Mouse (Mus musculus) thymus, postnatal 10 days (tissue): ENCODE results near the gene D430041D05Rik.
A peak's percentile ranks its signal among the peaks of the same experiment; 100 is the strongest.

ENCODE experiments used
- DNase-seq, 2 experiments: peaks; one replicate each; pipeline ENCODE4 v3.0.0; 2021; ENCODE audit warnings: low spot score in 2 of 2

D430041D05Rik gene

DNA sequence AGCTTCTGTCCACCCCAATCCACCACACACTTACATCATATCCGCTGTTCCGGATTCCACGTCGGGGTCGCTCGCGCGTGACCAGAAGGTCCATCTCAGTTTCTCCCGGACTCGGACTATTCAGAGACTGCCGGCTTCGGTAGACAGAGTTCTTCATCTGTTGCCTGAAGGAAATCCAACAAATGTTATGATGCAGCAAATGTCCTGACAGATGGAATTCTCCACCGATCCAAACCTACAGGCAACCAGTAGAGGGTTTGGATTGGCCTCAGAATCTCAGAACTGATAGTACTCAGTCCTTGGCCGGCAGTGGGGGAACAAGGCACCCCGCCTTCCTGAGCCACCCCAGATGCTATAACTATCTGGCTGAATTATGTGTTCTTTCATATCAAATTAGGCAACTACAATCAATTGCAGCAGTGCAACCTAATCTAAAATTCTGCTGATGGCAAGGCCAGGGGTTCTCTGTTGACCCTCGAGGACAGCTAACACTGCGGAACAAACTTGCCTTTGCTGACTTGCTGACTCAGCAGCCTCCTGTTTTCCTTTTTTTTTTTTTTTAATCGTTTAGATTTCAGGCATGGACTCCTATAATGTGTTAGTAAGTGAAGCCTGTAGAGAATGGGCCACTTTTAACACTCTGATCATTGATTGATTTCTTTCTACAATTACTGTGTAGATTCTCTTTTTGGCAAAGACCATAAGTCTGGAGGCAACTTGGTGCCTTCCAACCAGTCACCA is 218.2 kb downstream of the D430041D05Rik start:
- no peak for DNase-seq

DNA sequence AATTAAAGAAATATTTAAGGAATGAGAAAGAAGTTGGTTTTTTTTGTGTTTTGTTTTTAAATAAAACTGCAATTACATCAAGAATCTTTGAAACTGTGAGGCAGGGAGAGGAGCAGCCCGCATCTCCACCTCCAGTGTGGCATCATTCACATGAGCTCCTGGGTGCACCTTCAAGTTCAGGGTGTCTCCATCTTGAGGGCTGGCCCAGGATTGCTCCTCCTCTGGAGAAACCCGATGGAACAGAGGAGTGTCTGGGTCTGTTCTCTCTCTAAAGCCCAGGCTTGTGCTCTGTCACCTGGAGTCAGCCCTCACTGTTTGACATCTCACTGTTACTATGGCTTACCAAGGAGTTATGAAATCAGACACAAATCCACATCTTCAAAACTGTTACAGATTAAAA is 219.1 kb downstream of the D430041D05Rik start:
- DNase-seq: no peak

DNA sequence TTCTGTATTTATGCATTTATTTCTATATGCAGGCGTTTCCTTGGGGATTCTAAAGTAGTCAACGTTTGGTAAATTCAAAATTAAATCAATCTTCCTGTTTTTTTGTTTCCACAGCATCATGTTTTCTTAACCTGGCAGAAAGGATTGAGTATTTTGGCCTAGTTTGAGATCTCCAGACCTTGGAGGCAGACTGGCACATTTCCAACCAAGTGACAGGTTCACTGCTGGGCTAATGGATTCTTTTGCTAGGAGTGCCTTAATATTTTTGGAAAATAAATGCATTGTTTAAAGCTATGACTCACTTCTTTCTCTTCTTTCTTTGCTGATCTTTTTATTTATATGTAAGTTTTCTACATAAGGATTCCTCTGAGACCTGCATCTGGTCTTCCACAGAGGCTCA is 222.0 kb downstream of the D430041D05Rik start:
- DNase-seq: no peak

DNA sequence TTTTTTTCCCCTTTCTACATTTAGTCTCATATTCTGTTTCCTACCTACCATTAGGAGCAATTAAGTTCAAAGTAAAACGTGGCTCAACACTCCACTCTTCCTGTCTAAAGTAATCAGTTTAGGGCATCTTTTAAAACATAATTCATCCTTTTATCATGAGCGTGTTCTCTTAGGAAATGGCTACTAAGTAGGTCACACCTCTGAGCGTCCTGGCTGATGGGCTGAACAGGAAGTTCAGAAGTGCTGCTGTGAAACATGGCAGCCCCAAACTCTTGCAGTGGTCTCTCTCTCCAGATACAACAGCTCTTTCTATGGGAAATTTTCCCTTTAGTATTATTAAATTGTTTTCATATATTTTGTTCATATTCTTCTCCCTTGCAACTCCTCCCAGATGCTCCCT is 223.7 kb downstream of the D430041D05Rik start:
- no peak for DNase-seq

DNA sequence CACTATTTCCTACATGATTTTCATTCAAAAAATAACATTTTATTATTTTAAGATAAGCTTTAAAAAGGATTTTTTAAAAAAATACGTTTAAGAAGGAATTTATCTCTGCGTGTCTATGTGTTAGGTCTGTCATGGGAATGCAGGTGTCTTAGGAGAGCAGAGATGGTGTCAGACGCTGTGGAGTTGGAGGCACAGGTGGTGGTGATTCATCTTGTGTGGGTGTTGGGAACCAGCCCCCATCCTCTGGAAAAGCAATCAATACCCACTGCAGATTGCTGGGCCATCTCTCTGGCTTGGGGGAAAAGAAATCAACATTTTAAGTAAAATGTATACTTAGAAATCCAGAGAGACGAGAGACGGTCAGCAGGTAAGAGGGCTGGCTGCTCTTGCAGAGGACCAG is 225.2 kb downstream of the D430041D05Rik start:
- DNase-seq: no peak

DNA sequence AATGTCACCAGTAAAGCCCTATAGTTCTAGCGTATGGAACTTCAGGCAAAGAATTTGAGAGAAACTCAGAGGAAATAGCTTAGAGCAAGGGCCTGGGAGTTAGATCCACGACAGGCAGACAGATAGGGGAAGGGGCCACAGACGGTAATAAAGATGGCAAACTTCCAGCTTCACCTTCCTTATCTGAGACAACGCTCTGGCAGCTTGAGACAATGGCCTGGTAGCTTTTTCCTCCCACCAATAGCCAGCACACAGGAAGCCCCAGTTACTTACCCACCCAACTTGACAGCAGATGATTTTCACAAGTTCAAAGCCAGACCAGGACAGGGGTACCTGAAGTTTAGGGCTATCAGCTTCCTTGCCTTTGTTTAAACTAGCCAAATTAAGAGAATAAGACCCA is 226.5 kb downstream of the D430041D05Rik start:
- DNase-seq: no peak

DNA sequence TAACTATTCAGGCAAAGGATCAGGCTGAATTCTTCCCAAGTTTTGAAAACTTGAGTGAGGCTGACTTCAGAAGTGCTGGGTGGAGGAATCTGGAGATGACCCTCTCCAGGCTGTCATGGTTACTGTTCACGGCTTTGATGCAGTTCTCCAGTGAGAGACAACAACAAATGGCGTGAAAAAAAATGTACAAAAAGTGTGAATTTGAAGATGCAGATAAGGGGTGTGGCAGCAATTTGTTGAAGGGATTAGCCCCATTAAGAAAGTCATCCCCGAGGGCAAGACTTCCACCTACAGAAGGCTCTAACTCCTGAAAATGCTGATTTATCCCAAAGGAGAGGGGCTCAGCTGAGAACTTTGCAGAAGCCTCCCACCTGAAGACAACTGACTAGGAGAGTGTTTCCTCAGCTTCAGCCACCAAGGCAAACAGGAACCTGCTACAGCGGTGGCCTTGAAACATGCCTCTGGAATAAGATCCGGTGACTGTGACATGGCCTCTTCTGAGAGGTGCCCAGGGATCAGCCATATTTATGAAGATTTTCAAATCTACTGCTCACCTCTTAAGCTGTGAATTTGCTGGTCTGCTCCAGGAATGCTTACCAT is 227.5 kb downstream of the D430041D05Rik start:
- no peak for DNase-seq

DNA sequence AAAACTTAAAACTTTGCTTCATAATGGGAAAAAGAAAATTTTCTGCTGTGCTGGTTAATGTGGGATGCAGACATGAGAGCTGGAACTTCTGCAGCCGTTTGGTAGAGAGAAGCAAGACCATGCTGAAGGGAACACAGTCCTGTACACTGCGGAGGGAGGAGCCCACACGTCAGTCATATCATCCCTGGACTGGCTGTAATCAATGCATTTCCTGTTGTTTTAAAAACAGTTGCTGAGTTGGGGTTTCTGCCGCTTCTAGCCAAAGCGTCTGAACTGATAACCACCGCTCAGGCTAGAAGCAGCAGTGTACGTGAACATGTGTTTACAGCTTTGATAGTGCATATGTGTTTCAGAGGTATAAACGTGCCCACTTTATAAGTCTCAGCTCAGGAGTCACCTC is 231.2 kb downstream of the D430041D05Rik start:
- no peak for DNase-seq

DNA sequence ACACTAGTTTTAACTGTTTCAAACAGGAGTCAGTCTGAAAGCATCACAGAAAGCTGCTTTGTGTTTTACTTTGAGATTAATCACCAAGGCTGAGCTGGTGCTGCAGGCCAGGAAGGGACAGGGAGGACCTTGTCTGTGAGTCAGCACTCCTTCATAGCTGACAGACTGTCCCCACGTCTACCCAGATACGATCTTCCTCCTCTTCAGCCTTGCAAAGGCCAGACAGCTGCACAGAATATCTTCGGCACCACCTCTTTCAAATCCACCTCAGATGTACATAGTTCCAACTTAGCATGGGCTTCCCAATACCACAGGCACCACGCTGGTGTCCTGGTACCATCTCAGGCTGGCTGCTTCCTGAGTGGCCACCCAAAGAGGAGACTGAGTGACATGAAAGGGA is 232.6 kb downstream of the D430041D05Rik start:
- DNase-seq: no peak

DNA sequence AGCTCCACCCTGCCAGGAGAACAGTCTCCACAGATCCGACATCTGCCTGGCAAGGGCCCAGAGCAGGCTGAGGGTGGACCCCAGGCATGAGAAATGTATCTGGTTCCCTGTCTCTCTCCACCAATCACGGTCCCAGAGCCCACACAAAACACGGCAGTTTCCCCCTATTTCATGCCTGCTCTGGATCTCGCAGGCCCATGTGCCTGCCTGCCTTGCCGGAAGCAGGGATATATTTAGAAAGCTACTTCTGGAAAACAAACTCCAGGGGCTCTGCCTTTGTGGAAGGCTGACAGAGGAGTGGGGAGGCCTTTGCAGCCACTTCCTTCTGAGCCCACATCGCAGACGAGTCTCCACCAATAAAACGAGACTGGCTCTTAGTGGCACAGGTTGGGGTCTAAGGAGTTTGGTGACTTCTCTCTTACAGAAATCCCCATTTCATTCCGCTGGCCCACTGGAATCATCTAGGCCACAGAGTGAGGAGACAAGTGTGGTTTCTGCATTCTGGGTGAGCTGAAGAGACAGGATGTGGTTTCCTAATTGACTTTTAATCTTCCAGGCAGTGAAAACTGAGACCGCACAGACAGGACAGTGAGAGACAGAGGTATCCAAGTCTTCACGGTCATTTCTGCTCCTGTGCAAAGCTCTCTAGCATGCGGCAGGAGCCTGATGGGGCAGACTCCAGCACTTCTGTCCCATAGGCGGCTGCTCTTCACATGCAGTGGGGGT is 233.7 kb downstream of the D430041D05Rik start:
- no peak for DNase-seq

DNA sequence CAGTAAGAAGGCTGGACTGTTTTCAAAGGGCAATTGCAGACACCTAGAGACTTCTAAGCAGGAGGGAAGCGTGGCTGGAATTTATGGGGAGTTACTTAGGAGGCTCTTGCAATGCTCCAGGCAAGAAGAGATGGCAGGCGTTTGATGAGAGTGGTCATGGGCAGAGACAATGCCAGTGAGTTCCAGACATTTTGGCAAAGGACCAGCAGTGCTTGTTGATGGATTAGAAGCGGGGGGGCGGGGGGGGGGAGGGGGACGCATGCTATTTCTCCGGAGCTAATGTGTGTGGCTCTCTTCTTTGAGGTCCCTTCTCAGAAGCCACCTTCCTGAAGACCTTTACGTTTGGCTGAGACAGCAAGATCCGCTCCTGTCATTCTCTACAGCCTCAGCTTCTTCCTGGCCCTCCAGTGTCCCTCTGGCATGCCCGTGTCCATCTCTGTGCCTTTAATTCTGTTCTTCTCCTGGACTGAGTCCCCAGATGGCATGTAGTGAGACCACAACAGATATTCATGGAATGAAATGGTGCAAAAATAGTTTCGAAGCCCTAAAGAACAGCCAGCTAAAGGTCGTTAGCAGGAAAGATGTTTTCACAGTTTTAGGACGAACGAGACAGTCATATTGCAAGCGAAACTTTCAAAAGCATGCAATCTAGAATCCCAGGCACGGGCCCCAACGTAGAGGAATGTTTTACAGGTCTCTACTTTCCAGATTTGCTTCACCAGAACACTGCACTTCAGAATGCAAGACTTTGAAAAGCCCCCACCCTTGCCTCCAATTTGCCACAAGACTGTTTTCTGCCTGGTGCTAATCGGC is 234.4 kb downstream of the D430041D05Rik start:
- no peak for DNase-seq

DNA sequence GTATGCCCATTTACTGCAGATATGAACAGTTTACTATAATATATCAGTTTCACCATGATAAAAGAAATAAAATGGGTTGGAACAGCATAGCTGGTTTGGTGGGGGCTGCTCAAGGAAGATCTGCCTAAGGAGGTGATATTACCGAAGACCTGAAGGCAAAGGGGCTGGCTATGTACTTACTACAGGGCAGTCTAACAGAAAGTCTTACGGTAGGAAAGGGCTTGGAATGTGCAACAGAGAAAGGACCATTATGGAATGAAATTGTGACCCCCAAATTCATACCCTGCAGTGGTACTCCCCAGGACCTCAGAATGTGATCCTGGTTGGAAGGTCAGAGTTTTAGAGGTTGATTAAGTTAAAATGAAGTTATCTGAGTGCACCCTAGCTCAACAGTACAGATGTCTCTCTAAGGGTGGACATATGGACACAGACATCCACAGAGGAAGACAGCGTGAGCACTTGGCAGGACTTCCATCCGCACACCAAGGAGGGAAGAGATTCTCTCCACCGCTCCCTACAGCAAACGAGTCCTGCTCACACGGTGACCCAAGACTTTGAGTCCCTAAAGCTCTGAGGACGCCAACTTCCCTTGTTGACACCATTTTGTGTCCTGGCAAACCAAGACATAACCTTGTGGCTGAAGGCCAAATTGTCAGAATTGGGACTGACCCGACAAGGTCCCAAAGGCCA is 235.2 kb downstream of the D430041D05Rik start:
- no peak for DNase-seq

DNA sequence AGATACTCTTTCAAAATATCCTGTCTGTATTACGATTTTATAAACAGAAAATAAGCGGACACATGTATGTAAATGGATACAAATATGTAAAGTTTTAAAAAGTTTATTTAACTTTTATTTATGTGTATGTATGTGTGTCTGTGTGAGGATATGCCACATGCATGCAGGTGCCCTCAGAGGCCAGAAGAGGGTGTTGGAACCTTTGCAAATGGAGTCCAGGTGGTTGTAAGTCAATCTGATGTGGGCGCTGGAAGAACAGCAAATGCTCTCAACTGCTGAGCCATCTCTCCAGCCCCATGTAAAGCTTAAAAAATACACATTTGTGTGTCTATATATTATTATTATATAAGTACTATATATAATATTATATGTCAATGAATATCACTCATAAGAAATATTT is 237.4 kb downstream of the D430041D05Rik start:
- no peak for DNase-seq

DNA sequence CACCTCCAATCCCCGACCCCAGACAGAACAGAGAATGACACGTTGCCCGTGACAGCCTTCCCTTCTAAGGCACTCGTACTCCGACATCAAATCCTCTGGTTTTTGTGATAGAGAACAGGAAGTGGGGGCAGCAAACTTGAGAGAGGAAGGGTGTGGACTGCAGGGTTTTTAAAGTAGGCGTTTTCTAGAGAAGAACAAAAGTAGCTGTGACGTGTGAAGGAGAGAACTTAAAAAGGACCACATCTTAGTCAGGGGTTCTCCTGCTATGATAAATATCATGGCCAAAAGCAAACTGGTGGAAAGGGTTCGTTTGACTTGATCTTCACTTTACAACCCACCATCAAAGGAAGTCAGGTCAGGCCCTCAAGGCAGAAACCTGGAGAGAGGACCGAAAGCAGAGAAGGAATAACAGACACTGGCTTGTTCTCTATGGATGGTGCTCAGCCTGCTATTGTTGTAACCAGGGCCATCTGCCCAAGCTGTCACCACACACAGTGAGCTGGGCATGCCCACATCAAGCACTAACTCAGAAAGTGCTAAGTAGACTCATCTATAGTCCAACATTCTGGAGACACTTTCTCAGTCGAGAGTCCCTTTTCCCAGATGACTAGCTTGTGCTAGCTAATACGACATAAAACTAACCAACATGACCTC is 238.0 kb downstream of the D430041D05Rik start:
- peak in 1 of 2 experiments; percentile 12 for DNase-seq

DNA sequence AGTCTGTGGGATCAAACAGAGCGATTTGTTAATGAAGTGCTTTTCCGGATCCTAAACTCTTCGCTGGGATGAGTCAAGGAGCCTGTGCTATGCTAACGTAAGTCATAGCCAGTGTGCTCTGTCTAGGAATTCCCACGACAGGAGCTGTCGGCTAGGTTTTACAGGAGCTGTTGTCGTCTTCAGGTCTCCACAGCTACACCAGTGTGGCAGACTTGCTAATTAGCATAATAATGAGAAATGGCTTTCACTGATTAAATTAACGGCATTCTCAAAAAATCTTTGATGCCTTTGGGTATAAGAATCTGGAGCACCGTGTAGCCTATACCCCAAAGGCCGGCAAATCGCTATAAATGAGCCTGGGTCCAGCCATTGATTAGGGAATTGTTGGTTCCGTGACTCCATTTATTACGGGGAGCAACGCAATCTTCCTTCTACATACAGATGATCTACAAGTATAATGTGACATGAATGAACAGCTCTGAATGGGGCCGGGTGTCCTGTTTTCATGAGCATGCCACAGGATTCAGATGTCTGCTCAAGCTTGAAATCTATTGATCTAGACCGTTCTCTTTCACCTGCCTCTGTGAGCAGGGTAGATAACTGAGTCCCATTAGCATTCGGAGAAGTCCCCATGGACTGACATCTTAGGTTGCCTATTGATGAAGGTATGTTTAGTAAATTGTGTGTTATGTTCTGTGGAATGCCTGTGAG is 242.5 kb downstream of the D430041D05Rik start:
- no peak for DNase-seq

DNA sequence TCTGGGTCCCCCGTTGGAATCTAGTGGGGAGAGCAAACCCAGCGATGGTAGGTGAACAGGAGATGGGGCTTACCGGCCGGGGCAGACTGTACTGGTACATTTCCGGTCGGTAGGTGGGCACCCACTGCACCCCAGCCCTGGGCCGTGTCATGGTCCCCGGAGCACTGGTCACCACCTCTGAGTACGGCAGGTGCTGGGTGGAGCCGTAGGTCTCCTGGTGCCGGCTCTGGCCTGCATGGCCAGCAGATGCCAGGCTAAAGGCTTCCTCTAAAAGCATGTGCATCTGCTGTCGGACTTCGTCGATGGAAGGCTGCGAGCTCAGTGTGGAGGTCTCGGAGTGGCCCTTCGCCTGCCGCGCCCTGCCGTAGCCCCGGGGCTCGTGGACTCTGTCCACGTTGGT is 243.0 kb downstream of the D430041D05Rik start:
- DNase-seq: no peak

DNA sequence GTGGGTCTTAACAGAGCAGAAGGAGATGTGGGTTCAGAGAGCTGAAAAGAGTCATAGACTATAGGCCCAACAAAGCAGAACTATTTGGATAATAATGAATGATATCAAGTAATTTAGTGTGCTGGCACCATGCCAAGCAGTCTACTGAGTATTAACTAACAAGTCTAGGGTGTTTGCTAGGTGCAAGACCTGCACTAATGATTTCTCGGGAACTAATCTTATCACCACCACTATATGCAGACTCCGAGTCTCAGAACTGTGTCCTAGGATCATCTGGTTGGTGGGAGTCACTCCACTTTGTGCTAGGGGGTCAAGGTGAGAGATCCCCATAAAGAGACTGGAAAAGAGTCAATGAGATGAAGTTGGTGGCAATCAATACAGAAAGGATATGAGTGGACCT is 245.2 kb downstream of the D430041D05Rik start:
- DNase-seq: no peak

DNA sequence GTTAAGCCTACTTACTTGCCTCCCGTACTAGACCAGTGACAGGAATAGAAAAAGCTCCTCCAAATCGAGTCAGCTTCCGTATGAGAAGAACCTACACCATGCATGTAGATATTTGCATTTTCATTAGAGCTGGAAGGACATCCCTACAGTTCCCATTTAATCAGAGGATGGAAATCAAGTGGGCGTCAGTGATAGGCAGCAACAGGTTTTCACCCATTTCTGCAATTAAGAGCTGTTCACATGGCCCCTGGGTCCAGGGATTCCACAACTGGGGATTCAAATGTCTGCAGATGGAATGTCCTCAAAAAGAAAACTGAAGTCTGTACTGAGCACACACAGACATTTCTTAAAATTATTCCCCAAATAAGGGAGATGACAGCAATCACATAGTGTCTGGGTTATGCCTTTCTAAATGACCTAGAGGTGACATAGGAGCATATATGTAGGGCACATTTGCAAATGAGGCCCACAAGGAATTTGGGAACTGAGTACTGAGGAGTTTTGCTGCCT is 246.8 kb downstream of the D430041D05Rik start:
- no peak for DNase-seq

DNA sequence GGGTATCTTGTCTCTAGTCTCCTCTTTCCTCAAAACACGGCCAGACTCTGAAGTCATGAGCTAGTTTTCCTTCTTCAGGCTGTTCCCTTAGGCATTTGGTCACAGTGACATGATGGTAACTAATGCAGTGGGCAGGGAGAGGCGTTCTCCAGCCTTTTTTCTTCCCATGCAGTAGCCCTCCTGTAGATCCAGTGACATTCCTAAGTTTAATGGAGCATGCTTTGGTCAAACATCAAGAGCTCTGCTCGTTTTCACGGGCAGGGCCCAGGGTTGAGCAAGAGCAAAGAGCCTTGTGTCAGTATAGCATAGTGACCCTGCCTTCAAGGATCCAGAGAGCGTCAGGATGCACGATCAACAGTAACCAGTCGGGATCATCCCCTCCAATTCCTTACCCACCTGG is 247.4 kb downstream of the D430041D05Rik start:
- DNase-seq: no peak

DNA sequence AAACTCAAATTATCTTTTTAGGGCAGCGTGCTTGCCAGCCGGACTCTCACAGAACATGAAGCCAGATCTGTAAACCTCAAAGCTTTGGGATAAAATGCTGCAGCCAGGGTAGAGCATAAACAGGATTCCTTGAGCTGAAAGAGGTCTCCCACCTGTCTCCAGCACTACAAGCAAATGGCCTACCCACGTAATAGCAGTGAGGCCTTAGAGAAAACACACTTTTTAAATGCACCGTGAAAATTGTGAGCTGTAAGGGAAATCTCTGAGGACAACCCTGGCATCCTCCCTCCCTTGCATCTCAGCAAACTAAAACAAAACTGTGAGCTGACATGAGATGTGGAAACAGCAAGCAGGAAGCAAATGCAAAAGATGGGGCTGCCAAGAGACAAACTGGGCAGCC is 253.0 kb downstream of the D430041D05Rik start:
- no peak for DNase-seq
